Mouse (Mus musculus): ENCODE results near the gene Lancl3. TPM values are rescaled to one million over a fixed set of nuclear protein-coding genes. Genes with fewer than 3 reads are reported as not detected.

Lancl3 gene
- 1 to 10 TPM; 1.9 to 5.4 TPM for total RNA-seq (2021)
- long read RNA-seq, experiment 1, partial matches to known transcripts, result 0 of 4 reads
- long read RNA-seq, experiment 1, other reads (novel, unspliced or antisense), result 0 of 4 reads
- long read RNA-seq, experiment 2, partial matches to known transcripts, result 1 of 1 reads
- long read RNA-seq, experiment 2, other reads (novel, unspliced or antisense), result 0 of 1 reads

- peak; percentile 57 to 69 for DNase-seq
These were observed at the start of gene Lancl3 for GRCm38 (mm10) chrX:9199761-9200371. Gene Lancl3 (plus strand): TSS chrX:9199902.

- peak in 1 of 2 experiments; percentile 23 for DNase-seq
These were observed 20.7 kb upstream of the Lancl3 start for GRCm38 (mm10) chrX:9179011-9179410.

- DNase-seq, result no peak
These were observed 18.1 kb upstream of the Lancl3 start for GRCm38 (mm10) chrX:9181570-9181969.

GRCm38 (mm10) chrX:9200380-9200917 lies 747 bp downstream of the Lancl3 start:
- peak; percentile 62 to 65 for DNase-seq

GRCm38 (mm10) chrX:9201954-9202353 lies 2.3 kb downstream of the Lancl3 start:
- no peak for DNase-seq

- peak; percentile 28 to 34 for DNase-seq
These were observed 3.2 kb downstream of the Lancl3 start for GRCm38 (mm10) chrX:9202781-9203405.

DNA sequence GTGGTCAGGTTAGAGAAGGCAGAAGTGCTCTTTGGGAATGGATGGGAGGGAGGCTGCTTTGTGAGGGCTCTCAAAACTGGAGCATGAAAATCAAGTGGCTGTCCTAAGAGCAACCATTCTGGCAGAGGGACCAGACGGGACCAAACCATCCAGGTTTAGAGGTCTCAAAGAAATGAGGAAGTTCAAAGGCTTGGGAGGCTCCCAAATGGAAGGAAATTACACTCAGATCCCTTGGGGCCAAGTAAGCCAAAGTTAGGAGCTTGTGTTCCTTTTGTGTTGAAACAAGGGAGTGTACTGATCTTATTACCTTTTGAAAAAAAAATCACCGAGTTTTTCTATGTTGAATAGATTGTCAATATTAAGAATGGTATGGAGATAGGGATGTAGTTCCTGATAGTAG lies 5.4 kb downstream of the Lancl3 start:
- no peak for DNase-seq

GRCm38 (mm10) chrX:9216244-9216643 lies 16.5 kb downstream of the Lancl3 start:
- DNase-seq, result peak in 1 of 2 experiments; percentile 14

DNA sequence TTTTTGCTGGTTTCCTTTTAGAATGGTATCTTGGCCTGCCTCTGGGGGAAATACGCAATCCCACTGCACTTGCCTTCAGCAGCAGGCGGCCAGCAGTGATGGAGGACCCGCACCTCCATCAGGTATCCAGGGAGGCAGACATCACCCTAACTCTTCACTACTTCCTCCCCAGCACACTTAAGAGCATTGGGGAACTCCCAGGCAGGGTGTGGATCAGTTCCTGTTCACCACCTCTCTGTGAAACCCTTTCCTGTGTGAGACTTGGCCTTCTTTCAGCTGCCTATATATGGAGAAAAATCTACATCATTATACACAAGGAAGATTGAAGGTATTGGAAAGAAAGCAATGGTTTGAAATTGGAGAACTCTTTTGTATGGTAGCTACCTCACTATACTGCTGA lies 19.9 kb downstream of the Lancl3 start:
- DNase-seq, result no peak

DNA sequence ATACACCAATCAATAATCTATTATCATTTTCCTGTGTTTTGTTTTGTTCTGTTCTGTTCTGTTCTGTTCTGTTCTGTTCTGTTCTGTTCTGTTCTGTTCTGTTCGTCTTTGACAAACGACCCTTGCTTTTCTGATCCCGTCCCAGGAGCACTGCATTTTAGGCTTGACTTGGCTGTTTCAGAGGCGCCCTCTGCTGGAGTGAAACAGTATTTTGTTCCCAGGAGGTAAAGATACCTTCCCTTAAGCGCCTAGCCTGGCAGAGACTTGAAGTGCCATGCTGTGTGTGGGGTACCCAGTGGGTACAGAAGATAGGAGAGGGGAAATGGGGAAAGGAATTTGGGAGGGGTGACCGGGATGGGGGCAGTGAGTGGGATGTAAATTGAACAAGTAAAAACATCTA lies 21.5 kb downstream of the Lancl3 start:
- peak; percentile 43 to 71 for DNase-seq

GRCm38 (mm10) chrX:9221736-9222135 lies 22.0 kb downstream of the Lancl3 start:
- no peak for DNase-seq

DNA sequence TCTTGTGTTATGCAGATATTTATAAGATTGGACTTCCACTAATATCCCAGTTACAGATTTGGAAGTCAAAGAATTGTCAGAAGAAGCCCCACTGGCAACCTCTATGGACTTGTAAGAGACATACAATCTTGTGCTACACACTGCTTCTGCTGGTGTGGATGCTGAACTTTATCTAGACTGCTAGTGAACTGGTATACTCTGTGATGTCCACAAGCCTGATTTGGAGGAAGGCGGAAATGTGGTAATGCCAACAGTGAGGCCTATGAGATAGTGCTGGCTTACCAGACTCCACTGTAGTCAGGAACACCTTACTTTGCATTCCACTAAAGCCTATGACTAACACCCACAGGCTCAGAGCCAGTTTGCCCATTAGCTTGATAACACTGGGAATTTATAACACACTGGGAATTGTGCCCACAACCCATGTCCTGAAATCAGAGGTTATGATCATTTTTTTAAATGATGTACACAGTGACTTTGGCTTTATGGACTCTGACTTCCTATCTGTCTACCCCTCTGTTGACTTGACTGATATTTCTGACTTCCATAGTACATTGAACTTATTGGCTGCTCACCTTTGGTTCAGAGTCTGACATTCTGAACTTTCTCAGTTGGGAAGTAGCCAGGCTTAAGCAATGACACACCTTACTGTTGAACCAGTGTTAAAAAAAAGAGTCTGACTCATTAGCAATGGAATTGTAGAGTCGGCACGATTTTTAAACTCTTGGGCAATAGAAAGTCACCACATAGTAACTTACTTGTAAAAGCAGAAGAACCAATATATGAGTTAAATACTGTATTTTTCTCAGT lies 22.9 kb downstream of the Lancl3 start:
- peak in 1 of 2 experiments; percentile 47 for DNase-seq

DNA sequence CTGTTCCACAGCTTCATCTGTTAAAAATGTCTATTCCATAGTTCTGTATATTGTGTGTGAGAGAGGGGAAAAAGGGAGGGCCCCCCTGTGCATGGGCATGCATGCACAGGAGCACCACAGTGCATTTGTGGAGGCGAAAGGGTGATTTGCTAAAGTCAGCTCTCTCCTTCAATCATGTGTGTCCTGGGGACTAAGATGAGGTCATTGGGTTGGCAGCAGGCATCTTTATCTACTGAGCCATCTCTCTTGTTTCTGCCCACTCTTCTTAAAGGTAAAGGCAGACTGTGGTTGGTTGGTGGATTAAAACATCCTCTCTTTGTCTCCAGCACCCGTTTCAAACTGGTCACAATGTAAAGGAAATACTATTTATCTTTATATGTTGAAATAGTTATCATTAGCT lies 27.4 kb downstream of the Lancl3 start:
- no peak for DNase-seq

GRCm38 (mm10) chrX:9240737-9241591 lies 41.3 kb downstream of the Lancl3 start:
- peak in 1 of 2 experiments; percentile 2 for DNase-seq

GRCm38 (mm10) chrX:9243381-9243864 lies 43.7 kb downstream of the Lancl3 start:
- peak; percentile 2 to 15 for DNase-seq

GRCm38 (mm10) chrX:9244603-9245336 lies 45.1 kb downstream of the Lancl3 start:
- no peak for DNase-seq

DNA sequence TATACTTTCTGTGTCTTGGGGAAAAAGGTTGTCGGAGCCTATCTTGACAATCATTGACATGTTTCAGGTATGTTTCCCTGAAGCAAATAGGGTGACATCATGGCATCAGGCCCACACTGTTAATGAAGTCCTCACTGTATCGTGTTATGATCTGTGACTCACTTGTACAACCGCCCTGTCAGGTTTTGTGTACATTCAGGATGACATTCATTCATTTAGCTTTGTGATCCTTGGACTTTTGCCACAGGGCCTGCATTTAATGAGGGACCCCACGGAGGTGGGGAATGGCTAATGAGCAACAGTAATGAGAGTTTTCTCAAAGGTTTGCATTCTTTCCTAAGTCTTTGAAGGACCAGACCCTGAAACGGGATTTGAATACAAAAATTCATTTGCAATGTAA lies 49.2 kb downstream of the Lancl3 start:
- no peak for DNase-seq

- no peak for DNase-seq
These were observed 54.3 kb downstream of the Lancl3 start for GRCm38 (mm10) chrX:9253990-9254389.

GRCm38 (mm10) chrX:9254901-9255300 lies 55.2 kb downstream of the Lancl3 start:
- no peak for DNase-seq

DNA sequence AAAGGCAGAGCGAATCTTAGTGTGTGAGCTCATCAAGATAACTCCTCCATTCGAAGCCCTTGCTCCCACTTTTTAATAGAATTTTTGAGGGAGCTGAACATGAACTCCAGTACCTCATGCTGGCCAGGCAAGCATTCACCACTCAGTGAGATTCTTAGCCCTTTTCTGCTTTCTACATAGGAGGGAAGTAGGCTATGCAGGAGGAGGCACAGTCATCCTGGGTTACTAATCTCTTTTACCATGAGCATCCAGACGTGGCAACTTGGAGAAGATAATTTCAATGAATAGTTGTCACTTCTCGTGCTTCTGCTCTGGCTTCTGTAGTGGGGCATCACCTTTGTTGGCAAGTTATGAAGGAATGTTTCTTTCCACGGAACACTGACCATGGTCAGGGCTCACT lies 57.1 kb downstream of the Lancl3 start, which contains the start of gene Gm14862:
TSS of gene Gm14862 (minus strand) at position 134 of the 400 bp plus-strand sequence.
- no peak for DNase-seq

Measured in adrenal gland, postnatal 36 days (tissue).